Mouse (Mus musculus): ENCODE measurements around the gene Larp4. TPM values are rescaled to one million over a fixed set of nuclear protein-coding genes. Genes with fewer than 3 reads are reported as not detected.

Gene Larp4
- polyA plus RNA-seq, 1 experiment from 2014 or later: 42.8 TPM

DNA sequence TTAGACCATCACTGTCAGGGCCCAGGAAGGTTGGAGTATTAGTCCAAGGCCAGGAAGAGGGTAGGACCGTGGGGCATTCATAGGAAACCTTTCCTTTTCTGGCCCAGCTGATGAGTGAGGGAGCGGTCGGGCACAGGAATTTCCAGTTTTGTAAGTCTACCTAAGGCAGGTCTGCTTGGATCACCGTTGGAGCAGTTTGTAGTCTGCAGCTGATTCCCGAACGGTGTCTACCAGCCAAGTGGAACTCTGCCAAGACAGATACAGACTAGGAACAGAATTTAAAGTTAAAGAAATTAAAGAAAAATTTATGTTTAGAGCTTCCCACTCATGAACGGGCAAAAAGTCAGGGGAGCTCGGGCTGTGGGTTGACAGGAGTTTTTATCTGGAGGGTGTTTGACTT lies 59.6 kb downstream of the Larp4 start:
- Histone ChIP-seq H3K4me1 (ENCODE audit: control insufficient read depth, insufficient read depth, low read length) (no peaks in the 10 kb centered on the region), H3K4me3 (ENCODE audit: low read length) (no peak overlapping the region), H3K4me2 (ENCODE audit: low read depth, low read length) (no peak overlapping the region), H3K36me3 (ENCODE audit: control insufficient read depth, insufficient read depth, low read length) (no peaks in the 10 kb centered on the region), H3K9me3 (ENCODE audit: control insufficient read depth, low read length) (no peaks in the 10 kb centered on the region), H3K27ac (ENCODE audit: low read length) (no peak overlapping the region), H3K27me3 (replicated peaks; ENCODE audit: control insufficient read depth, insufficient read depth, low read length) (no peaks in the 10 kb centered on the region), H3K9ac (ENCODE audit: low read depth, low read length) (no peak overlapping the region)
- WGBS: 58% methylated on average over 8 of the region's 8 CpGs
- no peak for ATAC-seq

DNA sequence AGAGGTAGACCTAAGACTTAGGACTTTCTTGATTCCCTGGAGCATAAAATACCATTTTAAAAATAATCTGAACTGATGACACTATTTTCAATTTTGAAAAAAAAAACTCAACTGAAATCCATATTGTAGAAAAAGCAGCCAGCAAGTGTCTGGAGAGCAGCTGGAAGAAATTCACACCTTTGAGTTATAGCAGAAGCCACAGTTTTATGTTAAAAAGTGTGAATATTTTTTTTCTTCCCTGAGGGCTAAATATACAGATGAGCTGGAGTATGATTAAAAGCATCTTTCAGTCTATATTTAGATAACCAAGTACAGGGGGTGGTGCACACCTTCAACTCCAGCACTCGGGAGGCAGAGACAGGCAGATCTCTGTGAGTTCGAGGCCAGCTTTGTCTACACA lies 60.0 kb downstream of the Larp4 start:
- H3K4me3 ChIP-seq (ENCODE audit: low read length): no peak overlapping the region
- no peaks in the 10 kb centered on the region for H3K36me3 ChIP-seq (ENCODE audit: control insufficient read depth, insufficient read depth, low read length)
- WGBS: 89% methylated on average over 2 of the region's 2 CpGs
- H3K27ac ChIP-seq (ENCODE audit: low read length): no peak overlapping the region
- no peak for ATAC-seq
- no peak overlapping the region for H3K9ac ChIP-seq (ENCODE audit: low read depth, low read length)
- no peaks in the 10 kb centered on the region for H3K27me3 ChIP-seq (replicated peaks; ENCODE audit: control insufficient read depth, insufficient read depth, low read length)
- no peak overlapping the region for H3K4me2 ChIP-seq (ENCODE audit: low read depth, low read length)
- H3K9me3 ChIP-seq (ENCODE audit: control insufficient read depth, low read length): no peaks in the 10 kb centered on the region
- H3K4me1 ChIP-seq (ENCODE audit: control insufficient read depth, insufficient read depth, low read length): no peaks in the 10 kb centered on the region

DNA sequence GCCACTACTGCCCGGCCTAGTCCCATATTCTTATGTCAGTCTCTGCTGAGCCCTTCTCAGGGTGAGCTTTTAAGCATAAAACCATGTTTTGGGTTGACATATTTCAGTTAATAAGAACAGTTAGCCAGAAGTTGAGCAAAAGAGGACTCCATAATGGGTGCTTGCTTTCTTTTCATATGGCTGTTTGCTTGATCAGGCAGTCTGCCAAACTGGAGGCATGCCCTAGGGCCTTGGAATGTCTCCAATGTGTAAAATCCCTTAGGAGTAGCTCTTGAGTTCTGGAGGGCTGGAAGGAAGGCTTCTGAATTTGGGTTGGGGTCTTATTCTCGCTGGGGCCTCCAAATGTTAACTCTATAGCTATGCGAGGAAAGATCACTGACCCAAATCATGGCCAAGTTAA lies 62.7 kb downstream of the Larp4 start:
- no peak for ATAC-seq
- WGBS: 93% methylated on average over 3 of the region's 3 CpGs
- Histone ChIP-seq H3K9ac (ENCODE audit: low read depth, low read length) (no peak overlapping the region), H3K27me3 (replicated peaks; ENCODE audit: control insufficient read depth, insufficient read depth, low read length) (no peaks in the 10 kb centered on the region), H3K4me2 (ENCODE audit: low read depth, low read length) (no peak overlapping the region), H3K4me3 (ENCODE audit: low read length) (no peak overlapping the region), H3K36me3 (ENCODE audit: control insufficient read depth, insufficient read depth, low read length) (no peaks in the 10 kb centered on the region), H3K9me3 (ENCODE audit: control insufficient read depth, low read length) (no peaks in the 10 kb centered on the region), H3K27ac (ENCODE audit: low read length) (no peak overlapping the region), H3K4me1 (ENCODE audit: control insufficient read depth, insufficient read depth, low read length) (no peaks in the 10 kb centered on the region)

DNA sequence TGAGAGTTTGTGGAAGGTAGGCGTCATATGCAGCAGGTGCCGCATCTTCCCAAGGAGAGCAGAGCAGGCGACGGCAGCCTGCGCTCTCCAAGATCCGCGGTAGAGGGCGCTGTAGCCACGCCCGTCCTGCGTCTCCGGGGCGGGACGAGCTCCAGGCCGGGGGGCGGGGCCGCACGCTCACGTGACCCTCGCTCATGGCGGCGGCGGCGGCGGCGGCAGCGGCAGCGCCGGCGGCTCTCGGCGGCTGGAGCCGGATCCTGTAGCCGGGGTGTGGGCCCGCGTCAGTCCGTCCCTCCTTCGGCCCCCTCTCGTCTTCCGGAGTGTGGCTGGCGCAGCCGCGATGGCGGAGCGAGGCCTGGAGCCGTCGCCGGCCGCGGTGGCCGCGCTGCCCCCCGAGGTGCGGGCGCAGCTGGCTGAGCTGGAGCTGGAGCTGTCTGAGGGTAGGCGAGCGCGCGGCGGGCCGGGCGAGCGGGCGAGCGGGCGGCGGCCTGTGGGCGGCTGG lies 68.7 kb downstream of the Larp4 start, which contains the start of gene Dip2b:
TSS of gene Dip2b (plus strand) at position 195 of the 502 bp plus-strand sequence.
- H3K27ac ChIP-seq (ENCODE audit: low read length): peak within 1 kb of the TSS; percentile 90
- WGBS: under 1% methylated on average over 62 of the region's 68 CpGs
- peak; percentile 91 for ATAC-seq
- no peaks in the 10 kb centered on the region for H3K27me3 ChIP-seq (replicated peaks; ENCODE audit: control insufficient read depth, insufficient read depth, low read length)
- H3K9me3 ChIP-seq (ENCODE audit: control insufficient read depth, low read length): no peaks in the 10 kb centered on the region
- H3K4me3 ChIP-seq (ENCODE audit: low read length): peak within 1 kb of the TSS; percentile 92
- H3K4me2 ChIP-seq (ENCODE audit: low read depth, low read length): peak within 1 kb of the TSS; percentile 82
- H3K9ac ChIP-seq (ENCODE audit: low read depth, low read length): peak within 1 kb of the TSS; percentile 98
- no peaks in the 10 kb centered on the region for H3K36me3 ChIP-seq (ENCODE audit: control insufficient read depth, insufficient read depth, low read length)
- peaks cover 20% of the 10 kb centered on the region for H3K4me1 ChIP-seq (ENCODE audit: control insufficient read depth, insufficient read depth, low read length)

DNA sequence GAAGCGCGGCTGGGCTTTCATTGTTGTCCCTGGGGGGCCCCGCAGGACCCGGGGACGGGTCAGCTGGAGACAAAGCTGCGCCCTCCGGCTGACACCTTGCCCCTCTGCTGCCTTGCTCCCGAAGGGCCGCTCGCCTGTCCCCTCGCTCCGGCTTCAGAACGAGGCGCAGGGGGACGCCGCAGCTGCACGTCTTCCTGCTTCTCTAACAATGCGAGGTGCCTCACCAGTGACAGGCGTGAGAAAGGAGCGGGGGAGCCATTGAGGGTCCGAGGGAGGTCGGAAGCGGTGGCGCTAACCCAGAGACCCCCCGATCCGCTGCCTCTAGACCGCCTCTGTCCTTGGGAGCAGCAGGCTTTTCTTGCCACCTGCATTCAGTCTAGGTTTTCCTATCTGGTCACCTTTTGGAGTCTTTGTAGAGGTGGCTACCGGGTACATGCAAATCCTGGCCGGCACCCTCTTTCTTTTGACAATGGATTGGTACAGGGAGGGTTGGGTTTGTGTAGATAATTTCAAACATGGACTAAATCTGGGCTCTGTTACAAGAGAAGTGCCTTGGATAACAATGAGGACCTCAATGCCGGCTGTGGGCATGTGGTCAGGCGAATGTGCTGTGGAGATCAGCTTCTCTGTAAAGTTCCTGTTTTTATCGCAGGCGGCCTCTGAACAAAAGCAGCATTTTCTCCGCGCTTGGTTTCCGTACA lies 69.3 kb downstream of the Larp4 start:
- Histone ChIP-seq H3K9me3 (ENCODE audit: control insufficient read depth, low read length) (no peaks in the 10 kb centered on the region), H3K9ac (ENCODE audit: low read depth, low read length) (peak overlapping the region; percentile 98), H3K4me1 (ENCODE audit: control insufficient read depth, insufficient read depth, low read length) (peaks cover 20% of the 10 kb centered on the region), H3K27ac (ENCODE audit: low read length) (peak overlapping the region; percentile 90), H3K27me3 (replicated peaks; ENCODE audit: control insufficient read depth, insufficient read depth, low read length) (no peaks in the 10 kb centered on the region), H3K36me3 (ENCODE audit: control insufficient read depth, insufficient read depth, low read length) (no peaks in the 10 kb centered on the region), H3K4me2 (ENCODE audit: low read depth, low read length) (peak overlapping the region; percentile 82), H3K4me3 (ENCODE audit: low read length) (peak overlapping the region; percentile 92)
- WGBS: under 1% methylated on average over 36 of the region's 36 CpGs
- ATAC-seq: peak; percentile 77

DNA sequence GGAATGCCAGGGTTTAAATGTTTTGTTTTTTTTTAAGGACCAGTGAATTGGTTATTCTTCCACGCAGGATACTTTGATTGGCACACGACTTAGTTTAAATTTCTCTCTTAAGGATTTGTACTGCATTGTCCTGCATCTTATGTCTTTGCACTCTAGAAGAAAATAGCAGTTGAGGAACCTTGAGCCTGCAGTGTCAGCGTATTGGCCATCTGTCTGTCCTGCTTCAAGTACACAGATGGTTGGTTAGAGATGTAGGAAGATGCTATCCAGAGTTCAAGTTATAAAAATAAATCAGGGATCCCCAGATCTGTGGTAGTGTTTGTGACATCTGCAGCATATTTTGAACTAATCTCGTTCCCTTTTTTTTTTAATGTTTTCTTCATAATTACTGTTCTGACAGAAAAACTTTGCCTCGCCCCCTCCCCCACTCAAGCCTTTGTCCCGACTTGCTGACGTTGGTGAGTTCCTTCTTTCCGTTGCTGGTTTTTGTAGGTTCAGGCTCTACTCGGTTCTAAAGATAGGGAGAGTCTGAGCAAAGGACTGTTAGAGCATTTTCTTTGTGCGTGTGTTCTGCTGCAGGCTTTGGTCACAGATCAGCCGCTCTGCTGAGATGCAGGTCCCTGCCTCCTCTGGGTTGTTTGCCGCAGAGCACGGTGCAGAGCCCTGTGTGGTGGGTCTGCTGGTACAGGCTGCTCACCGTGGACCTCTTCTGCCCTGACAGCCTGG lies 70.8 kb downstream of the Larp4 start:
- no peak overlapping the region for H3K4me3 ChIP-seq (ENCODE audit: low read length)
- peaks cover 26% of the 10 kb centered on the region for H3K4me1 ChIP-seq (ENCODE audit: control insufficient read depth, insufficient read depth, low read length)
- peak overlapping the region; percentile 30 for H3K4me2 ChIP-seq (ENCODE audit: low read depth, low read length)
- no peaks in the 10 kb centered on the region for H3K36me3 ChIP-seq (ENCODE audit: control insufficient read depth, insufficient read depth, low read length)
- no peaks in the 10 kb centered on the region for H3K9me3 ChIP-seq (ENCODE audit: control insufficient read depth, low read length)
- no peak for ATAC-seq
- H3K27me3 ChIP-seq (replicated peaks; ENCODE audit: control insufficient read depth, insufficient read depth, low read length): no peaks in the 10 kb centered on the region
- peak overlapping the region; percentile 42; the same call in 1 of the 2 replicates for H3K27ac ChIP-seq (ENCODE audit: low read length)
- 31% methylated on average over 14 of the region's 14 CpGs for WGBS
- H3K9ac ChIP-seq (ENCODE audit: low read depth, low read length): peak overlapping the region; percentile 35; the same call in 1 of the 2 replicates

DNA sequence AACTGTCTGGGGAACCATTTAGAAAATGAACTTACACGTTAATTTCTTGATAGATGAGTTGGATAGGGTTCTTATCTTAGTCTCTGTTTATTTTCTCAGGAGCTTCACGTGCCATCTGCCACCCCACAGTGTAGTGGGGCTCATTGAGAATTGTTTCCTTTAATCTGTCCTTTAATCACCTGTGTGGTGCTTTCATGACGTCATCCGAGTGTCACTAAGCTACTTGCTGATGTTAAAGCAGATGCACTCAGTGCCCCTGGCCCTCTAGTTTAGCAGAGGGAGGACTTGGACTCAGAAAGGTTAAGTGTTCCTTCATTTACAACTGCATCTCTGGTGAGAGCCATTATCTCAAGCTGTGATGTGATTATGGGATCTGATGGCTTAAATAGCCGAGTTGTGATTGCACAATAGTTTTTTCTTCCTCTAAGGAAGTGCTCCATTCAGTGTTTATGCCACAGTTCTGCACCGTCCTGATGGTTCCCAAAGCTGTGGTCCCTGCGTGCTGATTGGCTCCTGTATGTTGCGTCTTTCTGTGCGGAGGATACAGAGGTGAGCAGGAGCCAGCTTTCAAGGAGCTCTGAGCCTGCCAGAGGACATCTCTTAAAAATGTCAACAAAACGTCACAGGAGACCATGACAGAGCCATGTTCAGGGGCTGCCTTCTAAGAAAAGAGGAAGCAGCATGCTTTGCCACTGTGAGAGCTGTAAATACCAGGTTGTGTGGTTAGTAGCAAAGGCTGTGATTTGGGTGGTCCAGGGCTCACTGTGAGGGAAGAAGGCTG lies 71.6 kb downstream of the Larp4 start:
- H3K27ac ChIP-seq (ENCODE audit: low read length): peak overlapping the region; percentile 42; the same call in 1 of the 2 replicates
- no peaks in the 10 kb centered on the region for H3K36me3 ChIP-seq (ENCODE audit: control insufficient read depth, insufficient read depth, low read length)
- peak overlapping the region; percentile 35; the same call in 1 of the 2 replicates for H3K9ac ChIP-seq (ENCODE audit: low read depth, low read length)
- ATAC-seq: 0 out of 2 replicates have a peak, but pooled peaks have one; percentile 5
- 31% methylated on average over 10 of the region's 10 CpGs for WGBS
- peaks cover 28% of the 10 kb centered on the region for H3K4me1 ChIP-seq (ENCODE audit: control insufficient read depth, insufficient read depth, low read length)
- peak overlapping the region; percentile 30 for H3K4me2 ChIP-seq (ENCODE audit: low read depth, low read length)
- no peaks in the 10 kb centered on the region for H3K9me3 ChIP-seq (ENCODE audit: control insufficient read depth, low read length)
- H3K4me3 ChIP-seq (ENCODE audit: low read length): no peak overlapping the region
- no peaks in the 10 kb centered on the region for H3K27me3 ChIP-seq (replicated peaks; ENCODE audit: control insufficient read depth, insufficient read depth, low read length)

DNA sequence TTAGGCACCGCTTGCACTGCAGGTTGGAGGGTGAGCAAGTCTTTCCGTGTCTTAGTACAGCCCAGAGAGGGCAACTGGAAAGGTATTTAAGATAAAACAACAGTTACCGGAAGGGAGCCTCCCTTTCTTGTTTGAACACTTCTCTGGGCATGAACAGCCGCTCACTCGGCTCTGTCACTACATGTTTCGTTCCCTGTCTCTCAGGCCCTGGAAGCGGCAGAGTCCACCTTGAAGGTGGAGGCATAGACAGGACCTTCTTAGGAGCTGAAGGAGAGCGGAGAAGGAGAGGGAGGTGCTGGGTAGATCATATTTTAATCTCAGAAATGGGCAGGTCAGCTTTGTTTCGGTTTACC lies 72.2 kb downstream of the Larp4 start:
- WGBS: 62% methylated on average over 9 of the region's 9 CpGs
- no peak for ATAC-seq
- Histone ChIP-seq H3K9me3 (ENCODE audit: control insufficient read depth, low read length) (no peaks in the 10 kb centered on the region), H3K27ac (ENCODE audit: low read length) (0 out of 2 replicates have a peak overlapping the region, but pooled peaks have one; percentile 7), H3K4me1 (ENCODE audit: control insufficient read depth, insufficient read depth, low read length) (peaks cover 28% of the 10 kb centered on the region), H3K36me3 (ENCODE audit: control insufficient read depth, insufficient read depth, low read length) (no peaks in the 10 kb centered on the region), H3K27me3 (replicated peaks; ENCODE audit: control insufficient read depth, insufficient read depth, low read length) (no peaks in the 10 kb centered on the region), H3K4me3 (ENCODE audit: low read length) (no peak overlapping the region), H3K9ac (ENCODE audit: low read depth, low read length) (no peak overlapping the region), H3K4me2 (ENCODE audit: low read depth, low read length) (peak overlapping the region; percentile 16; the same call in 1 of the 2 replicates)

DNA sequence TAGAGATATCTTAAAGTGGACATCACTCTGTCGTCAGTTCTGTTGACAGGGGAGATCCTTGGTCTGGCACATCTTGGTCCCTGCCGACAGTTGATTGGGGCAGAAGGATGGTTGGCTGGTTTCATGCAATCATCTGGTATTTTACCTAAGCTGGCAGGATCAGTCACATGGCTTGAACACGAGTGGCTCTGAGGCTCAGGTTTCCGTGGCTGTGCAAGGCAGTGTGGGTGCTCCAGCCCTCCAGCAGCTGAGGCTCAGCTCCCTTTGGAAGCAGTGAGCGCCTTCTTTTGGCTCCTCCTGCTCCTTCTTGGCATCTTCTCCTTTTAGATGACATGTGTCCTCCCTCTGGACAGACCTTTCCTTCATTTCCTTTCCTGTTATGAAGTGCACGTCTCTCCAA lies 75.7 kb downstream of the Larp4 start:
- Histone ChIP-seq H3K4me3 (ENCODE audit: low read length) (no peak overlapping the region), H3K27me3 (replicated peaks; ENCODE audit: control insufficient read depth, insufficient read depth, low read length) (no peaks in the 10 kb centered on the region), H3K27ac (ENCODE audit: low read length) (no peak overlapping the region), H3K9ac (ENCODE audit: low read depth, low read length) (no peak overlapping the region), H3K4me2 (ENCODE audit: low read depth, low read length) (no peak overlapping the region), H3K4me1 (ENCODE audit: control insufficient read depth, insufficient read depth, low read length) (peaks cover 23% of the 10 kb centered on the region), H3K9me3 (ENCODE audit: control insufficient read depth, low read length) (no peaks in the 10 kb centered on the region), H3K36me3 (ENCODE audit: control insufficient read depth, insufficient read depth, low read length) (peaks cover 6% of the 10 kb centered on the region; the same call in 1 of the 2 replicates)
- no peak for ATAC-seq
- WGBS: 54% methylated on average over 6 of the region's 6 CpGs
